Mouse (Mus musculus): ENCODE data around the gene Xlr4b. TPM values are rescaled to one million over a fixed set of nuclear protein-coding genes. Genes with fewer than 3 reads are reported as not detected.

The Xlr4b gene
- polyA plus RNA-seq, 1 experiment from 2014 or later = 1.2 TPM

Other genes starting within 250 kb of the Xlr4b start
- 25.0 and 28.4 TPM in 2 replicates for gene Zfp185, start 227.0 kb upstream of the Xlr4b start, polyA plus RNA-seq (2015; fragmentation: Nextera tagmentation; extraction: Ambion mirVana)
- 0.20 and 0.24 TPM in 2 replicates for gene Pnma5, start 177.2 kb upstream of the Xlr4b start, polyA plus RNA-seq (2015; fragmentation: Nextera tagmentation; extraction: Ambion mirVana)
- gene Pnma3, start 149.5 kb upstream of the Xlr4b start, polyA plus RNA-seq (2015; fragmentation: Nextera tagmentation; extraction: Ambion mirVana) = 0.29 and 0.32 TPM in 2 replicates
- gene Xlr4a, start 131.9 kb upstream of the Xlr4b start, polyA plus RNA-seq (2015; fragmentation: Nextera tagmentation; extraction: Ambion mirVana) = 0.65 and 1.2 TPM in 2 replicates
- gene Xlr3a, start 117.2 kb upstream of the Xlr4b start, polyA plus RNA-seq (2015; fragmentation: Nextera tagmentation; extraction: Ambion mirVana) = 2.4 and 2.8 TPM in 2 replicates
- 0.06 and 0.10 TPM in 2 replicates for gene Gm14685, start 97.3 kb upstream of the Xlr4b start, polyA plus RNA-seq (2015; fragmentation: Nextera tagmentation; extraction: Ambion mirVana)
- gene Xlr5b, start 65.5 kb upstream of the Xlr4b start, polyA plus RNA-seq (2015; fragmentation: Nextera tagmentation; extraction: Ambion mirVana) = not detected in 2 replicates
- gene DXBay18, start 64.9 kb upstream of the Xlr4b start, polyA plus RNA-seq (2015; fragmentation: Nextera tagmentation; extraction: Ambion mirVana) = not detected in 2 replicates
- not detected in 2 replicates for gene Spin2d, start 37.3 kb upstream of the Xlr4b start, polyA plus RNA-seq (2015; fragmentation: Nextera tagmentation; extraction: Ambion mirVana)
- gene Xlr3b, start 22.1 kb upstream of the Xlr4b start, polyA plus RNA-seq (2015; fragmentation: Nextera tagmentation; extraction: Ambion mirVana) = 14.1 and 18.5 TPM in 2 replicates
- 10.9 and 12.1 TPM in 2 replicates for gene F8a, start 14.0 kb downstream of the Xlr4b start, polyA plus RNA-seq (2015; fragmentation: Nextera tagmentation; extraction: Ambion mirVana)
- not detected in 2 replicates for gene Xlr4c, start 28.8 kb downstream of the Xlr4b start, polyA plus RNA-seq (2015; fragmentation: Nextera tagmentation; extraction: Ambion mirVana)
- 0.13 and 0.51 TPM in 2 replicates for gene Xlr3c, start 51.1 kb downstream of the Xlr4b start, polyA plus RNA-seq (2015; fragmentation: Nextera tagmentation; extraction: Ambion mirVana)
- gene Xlr5a, start 78.6 kb downstream of the Xlr4b start, polyA plus RNA-seq (2015; fragmentation: Nextera tagmentation; extraction: Ambion mirVana) = 0.09 TPM in 1 of 2 replicates, not detected in the other
- not detected in 2 replicates for gene Xlr5c, start 78.6 kb downstream of the Xlr4b start, polyA plus RNA-seq (2015; fragmentation: Nextera tagmentation; extraction: Ambion mirVana)
- not detected in 2 replicates for gene Gm45015, start 122.5 kb downstream of the Xlr4b start, polyA plus RNA-seq (2015; fragmentation: Nextera tagmentation; extraction: Ambion mirVana)
- 19.6 and 23.3 TPM in 2 replicates for gene Zfp275, start 128.3 kb downstream of the Xlr4b start, polyA plus RNA-seq (2015; fragmentation: Nextera tagmentation; extraction: Ambion mirVana)
- gene Gm18336, start 184.4 kb downstream of the Xlr4b start, polyA plus RNA-seq (2015; fragmentation: Nextera tagmentation; extraction: Ambion mirVana) = not detected in 2 replicates
- gene Zfp92, start 196.8 kb downstream of the Xlr4b start, polyA plus RNA-seq (2015; fragmentation: Nextera tagmentation; extraction: Ambion mirVana) = 0.27 and 0.37 TPM in 2 replicates
- not detected in 2 replicates for gene Trex2, start 221.0 kb downstream of the Xlr4b start, polyA plus RNA-seq (2015; fragmentation: Nextera tagmentation; extraction: Ambion mirVana)
- 77.0 and 85.2 TPM in 2 replicates for gene Haus7, start 244.7 kb downstream of the Xlr4b start, polyA plus RNA-seq (2015; fragmentation: Nextera tagmentation; extraction: Ambion mirVana)

All from limb, embryonic 13.5 days (tissue).